Mouse (Mus musculus) cerebellum, adult 2 months (tissue): Measurements from ENCODE around the gene Qprt.

Source experiments
- CTCF ChIP-seq: fragments of 200-500 bp; IDR thresholded peaks from 2 replicates; pipeline ENCODE4 v1.5.1; 2011; ENCODE audit warnings: low read depth, mild to moderate bottlenecking, control low read depth, low read length, moderate library complexity, borderline replicate concordance; ENCODE audit not compliant: insufficient read depth
- POLR2A ChIP-seq: fragments of 200-500 bp; IDR thresholded peaks from 2 replicates; pipeline ENCODE4 v1.6.1; 2011; ENCODE audit warnings: low read length, control low read depth, borderline replicate concordance; ENCODE audit not compliant: insufficient read depth

DNA sequence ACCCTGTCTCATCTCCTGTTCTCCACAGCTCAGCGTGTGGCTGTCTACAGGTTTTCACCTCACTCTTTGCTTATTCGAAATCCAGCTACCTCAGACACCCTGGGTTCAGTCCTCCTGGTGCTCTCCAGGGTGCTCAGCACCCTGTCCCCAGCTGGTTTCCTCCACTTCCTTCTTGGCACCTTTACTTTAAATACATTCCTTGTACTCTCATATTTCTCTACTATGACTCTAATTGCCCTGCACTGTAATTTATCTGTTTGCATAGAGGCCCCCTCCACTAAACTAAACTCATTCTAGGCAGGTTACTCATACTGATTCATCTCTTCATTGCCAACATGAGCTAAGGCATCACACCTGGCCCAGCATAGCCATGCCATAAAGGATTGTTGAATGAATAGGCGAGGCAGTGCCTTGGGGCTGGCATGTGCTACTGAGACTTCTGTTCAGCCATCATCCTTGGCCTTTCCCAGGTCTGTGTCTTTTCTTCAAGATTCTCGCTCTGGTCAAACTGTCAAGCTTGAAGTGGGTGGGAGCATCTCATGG lies 51.1 kb downstream of the Qprt start:
- TF ChIP-seq CTCF (no peak), POLR2A (no peak)
